Mouse (Mus musculus) retina, postnatal 1 day (tissue): Measurements from ENCODE around the gene Lbhd1.
"Not testable (repeated sequence)": the region's sequence is repeated elsewhere in the genome, so short reads cannot be mapped to it uniquely, and the experiment has no call there.

ENCODE experiments used
- DNase-seq: peaks from one replicate; pipeline ENCODE4 v3.0.0-alpha.2; 2012

The Lbhd1 gene

GRCm38 (mm10) chr19:8872266-8872840 is 11.2 kb upstream of the Lbhd1 start:
- DNase-seq: no peak

DNA sequence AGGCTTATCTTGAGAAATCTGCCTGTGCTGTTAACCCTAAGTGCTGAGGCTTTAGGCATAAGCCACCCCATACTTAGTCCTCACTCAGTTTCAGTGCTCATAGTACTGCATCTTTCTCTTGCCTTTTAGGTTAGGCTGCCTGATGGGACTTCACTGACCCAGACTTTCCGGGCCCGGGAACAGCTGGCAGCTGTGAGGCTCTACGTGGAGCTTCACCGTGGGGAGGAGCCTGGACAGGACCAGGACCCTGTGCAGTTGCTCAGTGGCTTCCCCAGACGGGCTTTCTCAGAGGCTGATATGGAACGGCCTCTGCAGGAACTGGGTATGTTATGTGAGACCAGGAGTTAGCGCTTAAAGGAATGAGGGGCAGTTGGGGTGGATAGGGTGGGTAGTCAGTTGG is 8.5 kb upstream of the Lbhd1 start:
- DNase-seq: no peak

- DNase-seq: peak; percentile 94
Measured at GRCm38 (mm10) chr19:8880311-8881033, 3.1 kb upstream of the Lbhd1 start, which contains the start of gene Uqcc3. Gene Uqcc3 (minus strand): TSS chr19:8880923.

DNA sequence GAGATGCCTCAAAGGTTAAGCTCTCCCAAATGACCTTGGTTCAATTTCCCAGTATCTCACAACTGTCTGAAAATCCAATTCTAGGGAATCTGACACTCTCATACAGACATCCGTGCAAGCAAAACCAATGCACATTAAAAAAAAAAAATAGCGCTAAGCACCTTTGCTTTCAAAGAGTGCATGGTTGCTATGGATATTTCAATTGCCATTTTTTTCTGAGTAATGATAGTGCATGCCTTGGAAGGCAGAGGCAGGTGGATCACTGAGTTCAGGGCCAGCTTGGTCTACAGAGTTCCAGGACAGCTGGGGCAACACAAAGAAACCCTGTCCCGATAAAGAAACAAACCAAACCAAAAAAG is 2.5 kb upstream of the Lbhd1 start:
- DNase-seq: no peak

GRCm38 (mm10) chr19:8886916-8887584 is 3.5 kb downstream of the Lbhd1 start:
- no peak for DNase-seq

DNA sequence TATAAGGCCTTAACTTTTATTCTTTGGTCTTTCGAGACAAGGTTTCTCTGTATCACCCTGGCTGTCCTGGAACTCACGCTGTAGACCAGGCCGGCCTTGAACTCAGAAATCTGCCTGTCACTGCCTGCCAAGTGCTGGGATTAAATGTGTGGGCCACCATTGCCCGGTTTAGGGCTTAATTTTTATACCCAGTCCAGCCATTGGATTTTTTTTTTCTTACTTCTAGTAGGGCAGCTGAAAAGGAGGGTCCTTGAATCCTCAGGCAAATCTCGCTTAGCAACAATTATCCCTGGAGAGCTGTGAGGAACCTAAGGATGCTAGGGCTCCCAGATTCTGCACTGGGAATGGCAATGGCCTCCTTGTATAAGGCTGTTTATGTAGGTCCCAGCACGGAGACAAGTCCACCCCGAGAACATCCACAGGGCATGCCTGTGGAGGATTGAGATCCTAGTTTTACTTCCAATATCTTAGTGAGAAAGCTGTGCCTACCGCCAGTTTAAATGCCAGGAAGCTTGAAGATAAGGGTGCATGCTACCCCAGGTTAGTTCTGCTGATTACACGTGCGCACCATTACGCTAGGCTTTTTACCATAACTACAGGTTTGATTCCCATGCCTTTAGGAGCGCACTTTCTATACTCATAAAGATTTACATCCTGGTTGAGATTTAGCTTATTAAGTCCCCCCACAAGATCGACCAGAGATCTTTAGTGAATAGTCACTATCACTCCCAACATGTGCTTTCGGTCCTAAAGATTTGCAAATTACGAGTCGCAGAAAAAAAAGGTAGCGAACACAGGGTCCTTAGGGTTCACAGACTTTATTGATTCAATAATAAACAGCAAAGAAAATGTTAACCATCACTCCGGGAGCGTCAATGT is 4.3 kb downstream of the Lbhd1 start:
- DNase-seq: no peak

DNA sequence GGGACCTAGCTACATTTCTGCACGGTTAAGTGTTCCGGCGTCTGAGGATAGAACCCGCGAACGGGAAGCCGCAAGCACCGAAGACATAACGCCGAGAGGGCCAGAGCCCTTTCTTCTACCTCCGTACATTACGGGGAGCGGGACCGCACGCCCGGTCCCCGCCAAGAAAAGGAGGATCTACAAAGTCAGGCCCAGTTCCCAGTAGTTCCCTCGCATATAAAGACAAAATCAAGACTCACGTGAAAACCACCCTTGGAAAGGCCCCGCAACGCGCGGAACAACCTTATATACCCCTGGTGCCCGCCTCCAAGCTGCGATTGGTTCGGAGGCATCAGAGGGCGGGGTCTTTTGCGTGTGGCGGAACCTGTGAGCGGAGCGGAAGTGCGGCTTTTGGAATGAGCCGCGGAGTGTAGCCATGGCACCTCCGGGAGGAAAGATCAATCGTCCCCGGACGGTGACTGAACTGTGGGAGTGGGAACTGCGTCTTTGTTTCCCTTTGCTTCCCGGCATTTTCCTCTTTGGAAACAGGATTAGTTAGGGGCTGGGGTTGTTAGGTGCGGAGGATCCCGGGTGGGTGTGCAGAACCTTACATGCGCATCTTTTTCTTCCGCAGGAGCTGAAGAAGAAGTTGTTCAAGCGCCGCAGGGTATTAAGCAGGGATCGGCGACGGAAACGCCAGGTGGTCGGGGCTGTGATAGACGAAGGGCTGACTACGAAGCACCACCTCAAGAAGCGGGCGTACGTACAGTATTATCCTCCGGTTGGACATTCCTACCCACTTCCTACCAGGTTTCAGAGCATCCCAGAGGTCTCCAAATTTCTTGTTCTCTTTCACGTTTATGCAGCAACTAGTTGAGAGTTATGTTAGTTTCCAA is 5.2 kb downstream of the Lbhd1 start, which contains the start of the genes 1810009A15Rik and Gm49416:
TSS of gene 1810009A15Rik (plus strand) at position 343 of the 875 bp plus-strand sequence.
TSS of gene Gm49416 (plus strand) at position 416 of the 875 bp plus-strand sequence.
- peak; percentile 98 for DNase-seq

GRCm38 (mm10) chr19:8892829-8893766 is 9.6 kb downstream of the Lbhd1 start, which contains the start of gene Ints5:
Gene Ints5 (plus strand): TSS chr19:8893005.
- peak; percentile 94 for DNase-seq

DNA sequence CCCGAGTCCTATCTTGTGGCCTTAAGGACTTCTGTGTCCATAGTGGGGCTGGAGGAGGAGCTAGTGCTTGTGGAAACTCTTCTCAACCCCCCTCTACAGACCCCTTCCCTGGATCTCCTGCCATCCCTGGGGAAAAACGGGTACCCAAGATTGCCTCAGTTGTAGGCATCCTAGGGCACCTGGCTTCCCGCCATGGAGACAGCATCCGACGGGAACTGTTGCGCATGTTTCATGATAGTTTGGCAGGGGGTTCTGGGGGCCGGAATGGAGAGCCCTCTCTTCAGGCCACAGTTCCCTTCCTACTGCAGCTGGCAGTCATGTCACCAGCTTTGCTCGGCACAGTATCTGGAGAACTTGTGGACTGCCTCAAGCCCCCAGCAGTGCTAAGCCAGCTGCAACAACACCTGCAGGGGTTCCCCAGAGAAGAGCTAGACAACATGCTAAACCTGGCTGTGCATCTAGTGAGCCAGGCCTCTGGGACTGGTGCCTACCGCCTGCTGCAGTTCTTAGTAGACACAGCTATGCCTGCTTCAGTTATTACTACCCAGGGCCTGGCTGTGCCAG is 11.9 kb downstream of the Lbhd1 start:
- DNase-seq: no peak

DNA sequence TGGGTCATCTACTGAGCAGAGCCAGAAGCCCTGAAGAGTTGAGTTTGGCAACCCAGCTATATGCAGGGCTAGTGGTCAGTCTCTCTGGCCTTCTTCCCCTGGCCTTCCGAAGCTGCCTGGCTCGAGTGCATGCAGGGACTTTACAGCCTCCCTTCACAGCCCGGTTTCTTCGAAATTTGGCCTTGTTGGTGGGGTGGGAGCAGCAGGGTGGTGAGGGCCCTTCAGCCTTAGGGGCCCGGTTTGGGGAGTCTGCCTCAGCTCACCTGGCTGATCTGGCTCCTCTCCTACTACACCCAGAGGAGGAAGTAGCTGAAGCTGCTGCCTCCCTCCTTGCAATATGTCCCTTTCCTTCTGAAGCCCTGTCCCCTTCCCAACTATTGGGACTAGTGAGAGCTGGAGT is 12.7 kb downstream of the Lbhd1 start:
- not testable (repeated sequence) for DNase-seq

DNA sequence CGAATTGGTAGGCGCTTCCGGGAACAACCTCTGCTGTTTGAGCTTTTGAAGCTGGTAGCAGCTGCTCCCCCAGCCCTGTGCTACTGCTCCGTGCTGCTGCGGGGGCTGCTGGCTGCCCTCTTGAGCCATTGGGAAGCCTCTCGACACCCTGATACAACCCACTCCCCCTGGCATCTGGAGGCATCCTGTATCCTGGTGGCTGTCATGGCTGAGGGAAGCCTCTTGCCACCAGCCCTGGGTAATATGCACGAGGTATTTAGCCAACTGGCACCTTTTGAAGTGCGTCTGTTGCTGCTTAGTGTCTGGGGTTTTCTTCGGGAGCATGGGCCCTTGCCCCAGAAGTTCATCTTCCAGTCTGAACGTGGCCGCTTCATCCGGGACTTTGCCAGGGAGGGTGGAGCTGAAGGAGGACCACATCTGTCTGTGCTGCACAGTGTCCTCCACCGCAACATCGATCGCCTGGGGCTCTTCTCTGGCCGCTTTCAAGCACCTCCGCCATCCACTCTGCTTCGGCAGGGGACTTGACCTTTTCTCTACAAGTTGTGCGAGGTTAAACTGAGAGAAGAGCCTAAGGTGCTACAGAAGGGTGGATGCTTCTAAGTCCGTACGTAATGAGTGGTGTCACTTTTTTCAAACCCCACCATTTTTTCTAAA is 13.8 kb downstream of the Lbhd1 start:
- peak; percentile 69 for DNase-seq

GRCm38 (mm10) chr19:8897865-8898495 is 14.4 kb downstream of the Lbhd1 start, which contains the start of gene Ganab:
Gene Ganab (plus strand): TSS chr19:8898071.
- peak; percentile 98 for DNase-seq

DNA sequence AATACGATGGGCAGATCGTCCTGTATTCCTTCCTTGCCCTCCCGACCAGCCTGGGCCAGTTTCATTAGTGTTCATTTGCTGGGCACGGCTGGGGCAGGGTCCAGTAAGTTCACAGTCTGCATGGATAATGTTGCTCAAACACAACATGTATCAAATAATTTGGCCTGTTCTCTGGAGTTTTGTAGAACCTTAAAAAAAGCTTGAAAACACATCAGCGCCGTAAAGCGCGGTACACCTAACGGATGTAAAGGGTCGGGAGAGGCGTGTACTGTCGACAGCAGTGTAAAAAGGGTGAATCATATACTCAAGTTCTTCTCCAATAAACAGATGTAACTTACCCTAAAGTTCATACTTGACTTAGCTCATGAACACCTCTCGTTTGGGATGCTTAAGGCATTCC is 15.0 kb downstream of the Lbhd1 start:
- no peak for DNase-seq

DNA sequence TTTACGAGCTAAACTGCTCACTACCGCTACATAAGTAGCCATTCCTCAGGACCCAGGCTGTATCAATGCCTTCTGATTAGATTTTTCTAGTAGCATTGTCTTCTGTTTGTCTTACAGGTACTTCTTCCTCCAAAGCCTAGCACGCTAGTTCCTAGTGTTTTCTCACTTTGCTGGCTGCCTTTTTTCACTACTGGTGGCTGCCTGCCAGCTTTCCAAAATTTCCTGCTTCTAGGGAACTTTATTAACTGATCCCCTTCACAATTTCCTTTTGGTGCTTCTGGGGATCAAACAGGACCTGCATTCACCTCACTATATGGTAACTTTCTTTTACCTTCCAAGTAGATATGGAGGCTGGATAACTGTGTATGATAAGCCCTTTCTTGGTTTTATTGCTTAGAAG is 15.5 kb downstream of the Lbhd1 start:
- no peak for DNase-seq

DNA sequence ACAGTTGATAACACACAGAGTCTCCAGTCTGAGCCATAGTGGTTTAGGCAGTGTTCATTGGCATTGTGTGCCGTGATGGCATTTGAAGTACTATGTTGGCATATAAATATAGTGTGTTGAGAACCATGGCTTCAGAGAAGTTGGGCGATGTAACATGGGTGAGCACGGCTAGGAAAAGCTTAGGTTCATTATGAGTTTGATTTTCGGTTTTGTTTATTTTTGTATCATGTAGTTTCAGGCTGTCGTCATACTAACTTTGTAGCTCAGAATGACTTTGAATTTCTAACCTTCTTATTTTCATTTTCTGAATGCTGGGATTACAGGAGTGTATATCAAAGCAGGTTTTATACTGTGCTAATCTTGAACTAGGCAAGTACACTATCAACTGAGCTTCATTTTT is 19.9 kb downstream of the Lbhd1 start:
- no peak for DNase-seq

- DNase-seq: no peak
Measured at GRCm38 (mm10) chr19:8908531-8908930, 25.0 kb downstream of the Lbhd1 start.

DNA sequence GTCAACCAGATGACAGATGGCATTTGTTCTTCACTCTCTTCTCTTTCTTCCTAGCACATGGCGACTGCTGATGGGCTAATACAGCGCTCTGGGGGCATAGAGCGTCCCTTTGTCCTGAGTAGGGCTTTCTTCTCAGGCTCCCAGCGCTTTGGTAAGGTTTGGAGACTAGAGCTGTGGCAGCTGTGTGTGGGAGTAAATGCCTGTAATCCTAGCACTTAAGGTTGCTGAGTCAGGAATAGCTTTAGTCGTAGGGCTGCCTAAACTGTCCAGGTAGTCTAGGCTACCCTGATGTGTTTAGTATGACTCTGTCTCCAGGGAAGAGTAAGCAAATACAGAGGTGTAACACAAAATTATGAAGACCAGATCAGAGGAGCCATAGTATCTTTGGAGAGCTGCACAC is 28.3 kb downstream of the Lbhd1 start:
- DNase-seq: no peak

- no peak for DNase-seq
Measured at GRCm38 (mm10) chr19:8914212-8914611, 30.7 kb downstream of the Lbhd1 start.

GRCm38 (mm10) chr19:8919000-8919399 is 35.5 kb downstream of the Lbhd1 start:
- no peak for DNase-seq
